Mouse (Mus musculus) C2C12 (cell line): ENCODE results near the gene Gm20388. TPM values are rescaled to one million over a fixed set of nuclear protein-coding genes. Genes with fewer than 3 reads are reported as not detected.
A peak's percentile ranks its signal among the peaks of the same experiment; 100 is the strongest.
"Not testable (repeated sequence)": the region's sequence is repeated elsewhere in the genome, so short reads cannot be mapped to it uniquely, and the experiment has no call there.

Source experiments
- H3K27me3 ChIP-seq: one replicate; pipeline ENCODE4 v1.6.1; 2011; ENCODE audit not compliant: control insufficient read depth, insufficient read depth, insufficient read length
- H3K36me3 ChIP-seq: one replicate; pipeline ENCODE4 v1.6.1; 2011; ENCODE audit not compliant: control insufficient read depth, insufficient read depth
- H3K4me3 ChIP-seq: one replicate; pipeline ENCODE4 v1.5.1; 2011; ENCODE audit warnings: mild to moderate bottlenecking, control low read depth; ENCODE audit not compliant: poor library complexity, insufficient read depth, severe bottlenecking
- H3K79me2 ChIP-seq: one replicate; pipeline ENCODE4 v1.6.1; 2011; ENCODE audit not compliant: control insufficient read depth, insufficient read depth
- H3K79me3 ChIP-seq: one replicate; pipeline ENCODE4 v1.6.1; 2011; ENCODE audit warnings: low read depth, control low read depth
- H3ac ChIP-seq: one replicate; pipeline ENCODE3; 2011; ENCODE audit warnings: low read depth; ENCODE audit not compliant: control insufficient read depth, insufficient read length
- CEBPB ChIP-seq: IDR thresholded peaks from one replicate; pipeline ENCODE4 v1.6.1; 2011; ENCODE audit warnings: low read depth, mild to moderate bottlenecking, control low read depth, moderate library complexity
- CTCF ChIP-seq: IDR thresholded peaks from one replicate; pipeline ENCODE4 v1.5.1; 2011; ENCODE audit not compliant: control insufficient read depth, insufficient read depth, insufficient read length
- FOSL1 ChIP-seq: IDR thresholded peaks from one replicate; pipeline ENCODE4 v1.8.0; 2011; ENCODE audit warnings: mild to moderate bottlenecking, low read length; ENCODE audit not compliant: poor library complexity, insufficient read depth, severe bottlenecking
- MAX ChIP-seq: IDR thresholded peaks from one replicate; pipeline ENCODE4 v1.6.1; 2011; ENCODE audit warnings: mild to moderate bottlenecking, control low read depth
- MYOD1 ChIP-seq: IDR thresholded peaks from one replicate; pipeline ENCODE4 v1.6.1; 2011; ENCODE audit warnings: low read depth; ENCODE audit not compliant: control insufficient read depth, insufficient read length
- MYOG ChIP-seq: IDR thresholded peaks from one replicate; pipeline ENCODE4 v1.6.1; 2011; ENCODE audit not compliant: control insufficient read depth, insufficient read length; ENCODE audit errors: extremely low read depth
- USF1 ChIP-seq: IDR thresholded peaks from one replicate; pipeline ENCODE4 v1.6.1; 2011; ENCODE audit warnings: low read depth, mild to moderate bottlenecking, control low read depth, moderate library complexity
- polyA plus RNA-seq: library from polyadenylated mRNA; unstranded; fragments of >200 nt; fragmentation: generic; extraction: Trizol; gene quantifications from one replicate; pipeline ENCODE4 v1.2.1, GENCODE M21; 2012; ENCODE audit warnings: missing spikeins

Gm20388 gene
- polyA plus RNA-seq, 1 experiment, result 15.0 TPM

DNA sequence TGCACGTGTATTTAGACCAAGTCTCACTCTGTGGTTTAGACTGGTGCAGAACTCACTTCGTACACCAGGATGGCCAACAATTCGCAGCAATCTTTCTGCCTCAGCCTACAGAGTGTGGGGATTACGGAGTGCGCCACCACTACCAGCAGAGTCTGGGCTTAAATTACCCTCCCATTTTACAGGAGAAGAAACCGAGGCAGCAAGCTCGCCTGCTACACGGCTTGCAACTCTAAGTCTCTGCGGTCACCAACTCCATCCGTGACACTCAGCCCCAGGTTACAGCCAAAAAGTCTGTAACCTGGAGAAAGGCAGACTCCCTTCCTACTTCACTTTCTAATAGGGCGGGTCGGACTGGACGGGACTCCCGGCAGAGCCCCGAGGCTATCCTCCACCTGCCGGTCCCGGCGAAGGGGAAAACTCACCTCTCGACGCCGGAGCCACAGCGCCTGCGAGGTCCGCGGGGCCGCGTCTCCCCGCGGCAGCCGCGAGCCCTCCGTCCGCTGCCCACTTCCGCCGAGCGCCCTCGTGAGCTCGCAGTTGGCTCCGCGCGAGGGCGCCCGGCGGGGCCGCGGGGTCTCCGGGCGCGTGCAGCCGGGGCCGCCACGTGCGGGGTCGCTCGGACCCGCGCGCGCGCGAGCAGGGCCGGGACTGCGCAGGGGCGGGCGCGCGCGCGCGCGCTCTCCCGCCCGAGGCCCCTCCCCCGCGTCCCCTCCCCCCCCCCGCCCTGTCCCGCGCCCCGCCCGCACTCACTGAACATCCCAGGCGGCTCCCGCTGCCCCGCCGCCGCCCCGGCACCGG lies 4110.0 kb downstream of the Gm20388 start:
- Histone ChIP-seq H3K27me3 (no peaks in the 10 kb centered on the region), H3K79me2 (peaks cover 84% of the 10 kb centered on the region), H3K79me3 (peaks cover 73% of the 10 kb centered on the region), H3ac (peak overlapping the region; percentile 94), H3K36me3 (peaks cover 25% of the 10 kb centered on the region), H3K4me3 (peak overlapping the region; percentile 88)
- TF ChIP-seq MAX (peak; percentile 93), CTCF (peak; percentile 3), CEBPB (no peak)

DNA sequence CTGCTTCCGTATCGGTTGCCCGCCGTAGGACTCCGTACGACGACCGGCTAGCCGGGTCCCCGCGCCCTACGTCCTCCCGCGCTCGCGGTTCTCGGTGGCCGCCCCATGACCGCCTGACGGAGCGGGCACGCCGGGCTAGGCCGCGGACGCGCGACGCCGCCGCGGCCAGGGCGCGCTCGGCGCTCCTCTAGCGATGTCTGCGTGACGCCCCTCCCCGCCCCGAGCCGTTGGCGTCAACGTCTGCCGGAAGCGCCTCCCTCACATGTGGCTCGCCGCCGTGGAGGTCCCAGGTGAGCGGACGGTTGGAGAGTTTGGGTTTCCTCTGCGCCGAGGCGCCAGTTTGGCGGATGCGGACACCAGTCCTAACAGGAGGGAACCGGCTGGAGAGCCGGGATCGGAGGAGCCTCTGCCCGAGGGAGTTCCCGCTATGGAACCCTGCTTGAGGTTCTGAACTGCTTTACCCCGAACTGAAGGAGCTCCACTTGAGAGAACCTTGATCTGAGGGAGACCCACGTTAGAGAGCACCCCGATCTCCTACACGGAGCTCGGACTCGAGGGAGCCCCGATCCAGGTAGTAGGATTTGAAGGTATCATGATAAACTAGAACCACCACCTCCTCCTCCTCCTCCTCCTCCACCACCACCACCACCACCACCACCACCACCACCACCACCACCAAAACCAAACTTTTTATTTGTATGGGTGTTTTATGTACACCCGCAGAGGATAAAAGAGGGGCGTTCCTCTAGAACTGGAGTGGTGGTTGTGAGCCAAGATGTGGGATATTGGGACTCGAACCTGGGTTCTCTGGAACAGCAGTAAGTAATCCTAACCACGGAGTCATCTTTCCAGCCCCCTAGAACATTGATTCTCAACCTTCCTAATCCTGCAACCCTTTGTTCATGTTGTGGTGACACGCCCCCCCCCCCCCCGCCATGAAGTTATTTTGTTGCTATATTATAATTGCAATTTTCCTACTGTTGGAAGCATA lies 4110.9 kb downstream of the Gm20388 start, which contains the start of the genes Taf5l and Urb2:
Gene Taf5l, minus strand, starts transcription at position 161 of the 991 bp plus-strand sequence.
Gene Urb2, plus strand, starts transcription at position 272 of the 991 bp plus-strand sequence.
- H3K27me3 ChIP-seq, result no peaks in the 10 kb centered on the region
- no peak for TF ChIP-seq CEBPB
- no peak for TF ChIP-seq MYOG
- TF ChIP-seq MYOD1, result no peak
- peak; percentile 91 for TF ChIP-seq MAX
- no peak for TF ChIP-seq USF1
- no peak for TF ChIP-seq FOSL1
- no peak for TF ChIP-seq CTCF
- peak within 1 kb of the TSS; percentile 88 for H3K4me3 ChIP-seq
- peak within 1 kb of the TSS; percentile 94 for H3ac ChIP-seq
- H3K36me3 ChIP-seq, result peaks cover 31% of the 10 kb centered on the region
- peaks cover 67% of the 10 kb centered on the region for H3K79me3 ChIP-seq
- peaks cover 75% of the 10 kb centered on the region for H3K79me2 ChIP-seq

DNA sequence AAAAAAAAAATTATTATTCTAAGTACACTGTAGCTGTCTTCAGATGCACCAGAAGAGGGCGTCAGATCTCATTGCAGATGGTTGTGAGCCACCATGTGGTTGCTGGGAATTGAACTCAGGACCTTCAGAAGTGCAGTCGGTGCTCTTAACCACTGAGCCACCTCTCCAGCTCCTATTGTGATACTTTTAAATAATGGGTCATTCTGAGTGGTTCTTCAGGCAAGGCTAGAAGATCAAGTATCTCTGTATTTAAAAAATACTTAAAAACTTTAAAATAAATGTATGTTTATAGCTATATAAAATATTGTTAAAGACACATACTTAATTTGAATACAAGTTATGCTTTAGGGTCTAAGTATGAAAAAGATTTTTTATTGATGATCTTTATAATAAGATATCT lies 4115.6 kb downstream of the Gm20388 start:
- peaks cover 59% of the 10 kb centered on the region for H3K79me2 ChIP-seq
- H3K27me3 ChIP-seq, H3ac ChIP-seq, H3K4me3 ChIP-seq: not testable (repeated sequence)
- H3K36me3 ChIP-seq, result peaks cover 75% of the 10 kb centered on the region
- peaks cover 27% of the 10 kb centered on the region for H3K79me3 ChIP-seq

DNA sequence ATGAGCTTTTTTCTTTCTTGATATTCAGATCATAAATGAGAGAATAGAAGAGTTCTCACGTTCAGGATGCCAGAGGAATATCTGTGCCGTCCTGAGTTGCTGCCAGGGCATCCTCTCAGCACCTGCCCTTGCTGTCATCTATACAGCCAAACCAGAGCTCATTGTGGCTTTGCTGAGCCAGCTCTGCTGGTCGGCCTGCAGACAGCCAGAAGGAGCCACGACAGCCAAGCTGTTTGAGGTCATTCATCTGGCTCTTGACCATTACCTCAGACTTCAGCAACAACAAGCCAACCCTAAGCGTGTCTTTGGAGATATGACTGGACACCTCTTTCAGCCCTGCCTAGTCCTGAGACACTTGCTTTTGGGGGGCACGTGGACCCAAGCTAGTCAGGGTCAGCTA lies 4117.2 kb downstream of the Gm20388 start:
- H3K36me3 ChIP-seq, result peaks cover 76% of the 10 kb centered on the region
- H3K27me3 ChIP-seq, result no peaks in the 10 kb centered on the region
- no peak for TF ChIP-seq MAX
- no peak for TF ChIP-seq FOSL1
- no peak for TF ChIP-seq MYOG
- TF ChIP-seq CEBPB, result no peak
- TF ChIP-seq MYOD1, result no peak
- TF ChIP-seq USF1, result no peak
- TF ChIP-seq CTCF, result no peak
- no peak overlapping the region for H3ac ChIP-seq
- peaks cover 13% of the 10 kb centered on the region for H3K79me3 ChIP-seq
- no peak overlapping the region for H3K4me3 ChIP-seq
- H3K79me2 ChIP-seq, result peaks cover 47% of the 10 kb centered on the region

DNA sequence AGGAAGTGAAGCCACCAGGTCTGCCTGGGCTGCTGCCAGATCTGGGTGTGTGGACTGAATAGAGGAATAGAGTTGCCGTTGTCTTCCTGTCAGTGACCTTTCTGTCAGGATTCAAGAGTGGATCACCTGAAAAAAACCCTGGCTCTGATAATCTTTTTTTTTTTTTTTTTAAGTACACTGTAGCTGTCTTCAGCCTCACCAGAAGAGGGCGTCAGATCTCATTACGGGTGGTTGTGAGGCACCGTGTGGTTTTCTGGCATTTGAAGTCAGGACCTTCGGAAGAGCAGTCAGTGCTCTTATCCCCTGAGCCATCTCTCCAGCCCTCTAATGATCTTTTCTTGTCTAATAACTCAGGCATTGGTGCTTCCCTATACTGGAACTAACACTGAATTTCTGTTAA lies 4122.8 kb downstream of the Gm20388 start:
- Histone ChIP-seq H3K27me3 (no peaks in the 10 kb centered on the region), H3K4me3 (no peak overlapping the region), H3K79me2 (peaks cover 26% of the 10 kb centered on the region), H3K36me3 (peaks cover 70% of the 10 kb centered on the region), H3K79me3 (no peaks in the 10 kb centered on the region), H3ac (no peak overlapping the region)
- TF ChIP-seq CTCF (no peak), MAX (no peak), FOSL1 (no peak), CEBPB (no peak), USF1 (no peak), MYOD1 (no peak), MYOG (no peak)

DNA sequence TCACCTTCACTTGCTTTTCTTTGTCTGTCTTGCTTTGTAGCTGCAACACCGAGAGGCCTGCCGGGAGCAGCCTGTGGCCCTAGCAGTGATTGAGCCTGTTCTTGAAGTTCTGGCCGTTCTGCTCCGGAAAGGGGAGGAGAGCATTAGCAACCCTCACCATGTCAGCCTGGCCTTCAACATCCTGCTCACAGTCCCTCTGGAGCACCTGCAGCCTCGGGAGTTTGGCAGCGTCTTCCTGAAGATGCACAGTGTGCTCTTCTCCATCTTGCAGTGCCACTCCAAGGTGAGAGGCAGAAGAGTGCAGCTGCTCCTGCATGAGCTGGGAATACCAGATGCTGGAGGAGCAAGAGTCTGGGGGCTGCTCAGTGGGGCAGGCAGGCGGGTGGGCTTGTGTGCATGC lies 4127.5 kb downstream of the Gm20388 start:
- Histone ChIP-seq H3K27me3 (no peaks in the 10 kb centered on the region), H3K4me3 (no peak overlapping the region)
- TF ChIP-seq USF1, result no peak
- no peak for TF ChIP-seq MYOD1
- TF ChIP-seq CTCF, result no peak
- TF ChIP-seq MYOG, result no peak

More for the DNA sequence above, 4127.5 kb downstream of the Gm20388 start:
- Histone ChIP-seq H3ac (no peak overlapping the region), H3K79me2 (no peaks in the 10 kb centered on the region), H3K79me3 (no peaks in the 10 kb centered on the region), H3K36me3 (peaks cover 77% of the 10 kb centered on the region)
